Mouse (Mus musculus) heart, postnatal 14 days (tissue): ENCODE data around the gene Rfx7. TPM values are rescaled to one million over a fixed set of nuclear protein-coding genes. Genes with fewer than 3 reads are reported as not detected.
"Not testable (repeated sequence)": the region's sequence is repeated elsewhere in the genome, so short reads cannot be mapped to it uniquely, and the experiment has no call there.

Experiments used
- DNase-seq, 2 experiments: peaks; one replicate each; pipeline ENCODE4 v3.0.0; 2021 to 2022
- intact Hi-C: fragments of 180-260 bp; cut with DNase I; formaldehyde crosslinking; loops from one replicate; pipeline ENCODE4 v1.15.1; 2025
- total RNA-seq, 2 experiments: library from RNA; stranded (reverse); gene quantifications; 2 replicates each; pipeline ENCODE4 v1.2.3; 2021

Rfx7 gene
- total RNA-seq, 2 experiments from 2014 or later = 11.4 to 11.6 TPM

GRCm38 (mm10) chr9:72534985-72535384, 2.9 kb downstream of the Rfx7 start:
- DNase-seq = no peak
- intact Hi-C loops = loop anchor here (5.0 kb wide), 2 partner anchors 78 to 137 kb away; no protein-coding TSS in a partner anchor

- no peak for DNase-seq
- intact Hi-C loops = no loop called here
These were observed 3.4 kb downstream of the Rfx7 start for GRCm38 (mm10) chr9:72535394-72535793.

DNA sequence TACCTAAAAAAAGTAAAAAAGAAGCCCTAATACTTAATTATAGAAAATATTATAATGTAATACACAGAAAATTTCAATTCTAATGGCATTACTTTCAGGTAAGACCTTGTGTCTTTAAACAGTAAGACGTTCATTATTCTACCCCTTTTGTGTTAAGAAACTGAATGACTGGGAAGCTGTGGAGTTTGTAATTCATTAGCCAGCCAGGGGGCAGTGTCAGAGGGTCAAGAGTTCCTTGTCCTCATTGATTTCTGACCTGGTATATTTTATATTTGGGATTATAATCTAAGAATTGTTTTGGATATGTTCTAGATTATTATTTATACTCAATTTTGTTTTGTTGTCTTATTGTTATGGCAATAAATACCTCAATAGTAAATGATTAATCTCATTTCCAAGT, 5.0 kb downstream of the Rfx7 start:
- intact Hi-C loops = no loop called here

DNA sequence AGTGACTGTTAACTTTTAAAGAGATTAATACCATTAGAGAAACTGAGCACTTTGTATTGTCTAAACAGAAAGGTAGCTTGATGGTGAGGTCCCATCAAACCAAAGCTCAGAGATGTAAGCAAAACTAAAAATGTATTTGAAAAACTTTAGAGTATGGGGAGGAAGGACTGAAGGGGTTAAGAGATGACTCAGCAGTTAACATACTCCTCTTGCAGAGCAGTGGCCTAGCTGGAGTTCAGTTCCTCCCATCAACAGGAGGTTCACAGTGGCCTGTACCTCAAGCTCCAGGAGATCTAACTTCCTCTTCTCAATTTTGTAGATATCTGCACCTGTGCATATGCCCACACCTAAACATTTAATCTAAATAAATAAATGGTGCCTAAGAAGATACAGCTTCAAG, 11.6 kb downstream of the Rfx7 start:
- intact Hi-C loops = no loop called here
- DNase-seq = no peak

More for the DNA sequence above, 5.0 kb downstream of the Rfx7 start:
- no peak for DNase-seq

DNA sequence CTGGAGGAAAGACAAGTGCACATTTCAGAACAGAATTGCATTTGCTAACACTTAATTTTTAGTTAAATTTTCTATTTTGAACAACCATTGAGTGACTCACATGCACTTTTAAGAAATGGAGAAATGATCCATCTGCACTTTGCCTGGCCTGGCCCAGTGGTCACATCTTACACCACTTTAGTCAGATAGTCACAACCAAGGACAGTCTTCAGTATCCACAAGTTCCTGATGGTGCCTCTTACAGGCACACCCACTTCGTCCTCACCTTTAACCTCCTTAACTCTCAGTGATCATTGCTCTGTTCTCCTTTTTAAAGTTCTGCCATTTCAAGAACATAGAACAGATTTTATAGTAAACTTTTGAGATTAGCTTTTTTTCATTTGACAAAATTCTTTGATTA, 26.7 kb downstream of the Rfx7 start:
- no peak for DNase-seq

GRCm38 (mm10) chr9:72560316-72560715, 28.3 kb downstream of the Rfx7 start:
- intact Hi-C loops = no loop called here
- no peak for DNase-seq

More for the DNA sequence above, 26.7 kb downstream of the Rfx7 start:
- intact Hi-C loops = no loop called here

DNA sequence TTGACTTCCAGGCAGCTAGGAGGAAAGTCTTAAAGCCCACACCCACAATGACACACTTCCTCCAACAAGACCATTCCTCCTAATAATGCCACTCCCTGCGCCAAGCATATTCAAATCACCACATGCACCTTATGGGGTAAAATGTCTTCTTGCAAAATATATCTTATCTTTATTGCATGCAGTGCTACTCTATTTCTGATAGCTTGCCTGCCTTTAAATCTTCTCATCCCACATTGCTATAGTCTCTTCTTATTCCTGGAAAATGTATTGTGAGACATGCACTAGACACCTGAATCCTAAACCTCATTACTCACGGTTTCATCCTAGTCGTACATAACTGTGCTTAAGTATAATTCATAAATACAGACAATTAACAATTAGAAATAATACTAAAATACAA, 31.2 kb downstream of the Rfx7 start:
- no peak for DNase-seq
- intact Hi-C loops = no loop called here

DNA sequence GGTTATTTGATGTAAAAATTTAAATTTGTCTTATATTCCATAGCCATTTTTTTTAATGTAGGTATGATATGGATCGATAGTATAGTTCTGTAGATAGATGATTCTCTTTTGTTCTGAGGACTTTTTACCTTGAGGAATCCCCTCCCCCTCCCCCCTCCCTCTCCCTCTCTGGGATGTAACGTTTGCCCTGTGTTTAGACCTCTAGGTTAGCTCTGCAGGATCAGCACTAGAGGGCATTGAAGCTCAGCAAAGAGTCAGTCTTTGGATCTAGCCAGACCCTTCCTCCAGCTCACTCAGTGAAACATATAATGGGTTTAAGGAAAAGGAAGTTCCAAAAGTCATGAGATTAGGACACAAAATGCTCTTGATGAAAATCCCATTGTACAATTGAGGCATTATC, 35.1 kb downstream of the Rfx7 start:
- intact Hi-C loops = no loop called here
- DNase-seq = no peak

DNA sequence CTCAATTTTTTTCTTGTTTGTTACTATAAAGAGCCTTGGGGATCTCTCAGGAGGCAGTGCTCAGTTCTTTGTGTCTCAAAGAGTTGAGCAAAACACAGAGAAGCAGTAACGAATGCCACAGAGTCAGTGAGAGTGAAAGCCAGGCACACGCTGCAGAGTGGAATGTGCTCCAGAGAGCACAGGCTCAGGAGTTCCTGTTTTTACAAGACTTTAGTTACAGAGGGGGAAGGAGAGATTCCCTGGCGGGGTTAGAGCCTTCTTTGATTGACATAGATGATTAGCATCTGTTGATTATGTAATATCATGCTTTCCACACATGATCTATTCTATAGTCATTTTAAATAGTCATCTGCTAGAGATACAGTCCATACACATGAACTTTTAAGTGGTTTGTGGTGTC, 48.2 kb downstream of the Rfx7 start:
- intact Hi-C loops = no loop called here
- no peak for DNase-seq

DNA sequence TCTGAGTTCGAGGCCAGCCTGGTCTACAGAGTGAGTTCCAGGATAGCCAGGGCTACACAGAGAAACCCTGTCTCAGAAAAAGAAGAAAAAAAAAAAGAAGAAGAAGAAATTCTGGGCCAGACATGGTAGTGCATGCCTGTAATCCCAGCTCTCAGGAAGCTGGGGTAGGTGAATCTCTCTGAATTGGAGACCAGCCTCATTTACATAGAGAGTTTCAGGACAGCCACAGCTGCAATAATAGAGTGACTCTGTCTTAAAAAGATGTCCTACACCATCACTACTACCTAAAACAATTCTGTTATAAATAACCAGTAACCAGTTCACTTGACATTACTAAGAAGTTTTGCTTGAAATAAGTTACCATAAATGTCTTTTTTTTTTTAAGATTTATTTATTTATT, 58.8 kb downstream of the Rfx7 start:
- intact Hi-C loops = no loop called here
- DNase-seq = no peak

- DNase-seq = no peak
- intact Hi-C loops = no loop called here
These were observed 60.0 kb downstream of the Rfx7 start for GRCm38 (mm10) chr9:72592016-72592415.

GRCm38 (mm10) chr9:72594656-72595055, 62.6 kb downstream of the Rfx7 start:
- intact Hi-C loops = not testable (repeated sequence)

GRCm38 (mm10) chr9:72600142-72600541, 68.1 kb downstream of the Rfx7 start:
- no peak for DNase-seq
- intact Hi-C loops = no loop called here

More at GRCm38 (mm10) chr9:72594656-72595055, 62.6 kb downstream of the Rfx7 start:
- peak in 1 of 2 experiments; percentile 26 for DNase-seq

DNA sequence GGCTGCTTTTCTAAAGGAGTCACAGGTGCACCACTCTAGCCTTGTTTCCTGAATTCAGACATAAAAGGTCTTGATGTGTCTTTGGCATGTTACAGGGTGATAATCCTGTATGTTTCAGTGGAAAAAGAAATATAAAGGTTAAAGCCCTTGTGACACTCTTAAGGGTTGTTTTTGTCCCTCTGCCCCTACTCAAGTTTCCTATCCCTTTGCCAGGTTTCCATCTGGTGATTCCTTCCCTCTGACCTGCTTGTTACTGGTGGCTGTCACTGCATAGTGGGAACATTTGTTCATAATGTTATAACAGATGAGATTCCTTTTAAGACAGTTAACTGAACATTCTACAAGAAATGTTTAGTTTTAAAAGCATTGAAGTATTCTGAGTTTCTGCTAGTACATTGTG, 77.7 kb downstream of the Rfx7 start:
- intact Hi-C loops = no loop called here
- DNase-seq = no peak

DNA sequence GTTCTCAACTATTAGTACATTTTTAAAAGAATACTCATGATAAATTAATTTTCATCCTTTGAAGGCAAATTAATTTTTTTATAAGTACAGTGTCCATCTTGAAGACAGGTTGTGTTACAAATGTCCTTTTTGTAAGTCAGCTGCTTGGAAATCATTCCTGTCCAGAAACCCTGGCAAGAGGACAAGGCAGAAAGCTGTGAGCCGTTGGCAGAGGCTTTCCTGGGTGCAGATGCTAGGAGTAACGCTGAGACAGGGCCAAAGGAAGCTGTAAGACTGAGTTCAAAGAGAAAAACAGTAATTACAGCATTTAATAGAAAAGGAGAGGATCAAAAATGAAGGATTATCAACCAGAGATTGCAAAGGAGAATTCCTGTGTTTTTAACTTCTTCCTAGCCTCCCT, 81.8 kb downstream of the Rfx7 start:
- intact Hi-C loops = no loop called here
- peak; percentile 17 to 34 for DNase-seq

GRCm38 (mm10) chr9:72614786-72615480, 82.9 kb downstream of the Rfx7 start:
- intact Hi-C loops = no loop called here
- DNase-seq = no peak

DNA sequence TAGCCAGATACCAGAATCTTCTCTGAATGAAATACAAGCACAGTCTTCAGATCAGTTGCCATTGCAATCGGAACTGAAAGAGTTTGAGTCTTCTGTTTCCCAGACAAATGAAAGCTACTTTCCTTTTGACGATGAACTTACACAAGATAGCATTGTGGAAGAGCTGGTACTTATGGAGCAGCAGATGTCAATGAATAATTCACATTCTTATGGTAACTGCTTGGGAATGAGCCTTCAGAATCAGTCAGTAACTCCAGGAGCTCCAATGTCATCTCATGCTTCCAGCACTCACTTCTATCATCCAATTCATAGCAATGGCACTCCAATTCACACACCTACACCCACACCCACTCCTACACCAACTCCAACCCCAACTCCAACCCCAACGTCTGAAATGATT, 86.0 kb downstream of the Rfx7 start:
- intact Hi-C loops = no loop called here
- no peak for DNase-seq

DNA sequence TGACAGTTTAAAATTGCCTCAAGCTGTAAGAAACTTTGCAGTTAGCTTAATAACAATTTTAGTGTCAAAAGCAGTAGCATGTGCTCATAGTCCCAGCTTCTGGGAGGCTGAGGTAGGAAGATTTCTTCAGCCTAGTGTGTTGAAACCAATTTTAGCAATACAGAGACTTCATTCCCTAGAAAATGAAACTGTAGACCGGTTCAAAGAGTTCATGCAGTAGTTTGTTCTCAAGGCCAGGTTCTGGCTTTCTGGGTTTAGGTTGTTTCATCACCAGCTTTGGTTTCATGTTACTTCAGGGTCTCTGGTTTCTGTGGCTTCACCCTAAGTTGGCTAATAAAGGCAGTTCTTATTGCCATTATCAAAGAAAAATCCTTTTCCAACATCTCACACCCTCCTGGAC, 91.6 kb downstream of the Rfx7 start:
- intact Hi-C loops = no loop called here
- DNase-seq = no peak

DNA sequence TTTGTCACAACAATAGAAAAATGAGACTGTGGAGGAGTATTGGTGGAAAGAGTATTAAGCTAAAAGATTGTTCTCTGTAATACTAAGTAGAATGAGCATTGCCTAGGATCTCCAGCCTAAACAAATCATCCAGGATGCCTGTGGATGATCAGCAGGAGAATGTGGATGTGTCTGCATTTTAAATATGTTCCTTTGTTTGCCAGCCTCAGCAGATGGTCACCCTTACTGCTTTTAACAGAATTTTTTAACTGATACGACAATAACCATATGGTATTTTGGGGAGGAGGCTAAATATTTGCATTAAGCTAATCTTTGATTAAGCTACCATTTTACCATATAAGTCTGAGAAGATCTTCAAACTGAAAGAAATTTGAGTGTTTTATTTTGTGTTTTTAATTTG, 95.6 kb downstream of the Rfx7 start:
- intact Hi-C loops = no loop called here
- DNase-seq = no peak

DNA sequence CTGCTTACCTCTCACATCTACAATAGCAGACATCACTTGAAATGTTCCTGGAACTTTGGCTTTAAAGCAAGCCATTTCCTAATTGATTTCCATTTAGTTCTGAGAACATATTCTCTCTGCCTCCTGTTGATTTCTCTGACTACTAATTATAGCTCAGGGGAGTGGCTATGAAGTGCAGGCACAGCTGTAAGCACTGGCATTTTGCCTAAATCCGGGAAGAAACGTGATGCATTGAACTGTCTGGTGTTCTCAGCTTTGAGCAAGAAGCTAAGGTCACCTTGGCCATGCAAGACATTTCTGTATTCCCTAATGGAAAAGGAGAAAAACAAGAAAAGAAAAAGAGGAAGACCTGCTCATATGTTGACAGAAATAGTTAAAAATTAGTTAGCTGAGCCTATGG, 96.6 kb downstream of the Rfx7 start:
- intact Hi-C loops = no loop called here
- DNase-seq = peak; percentile 46 to 72

DNA sequence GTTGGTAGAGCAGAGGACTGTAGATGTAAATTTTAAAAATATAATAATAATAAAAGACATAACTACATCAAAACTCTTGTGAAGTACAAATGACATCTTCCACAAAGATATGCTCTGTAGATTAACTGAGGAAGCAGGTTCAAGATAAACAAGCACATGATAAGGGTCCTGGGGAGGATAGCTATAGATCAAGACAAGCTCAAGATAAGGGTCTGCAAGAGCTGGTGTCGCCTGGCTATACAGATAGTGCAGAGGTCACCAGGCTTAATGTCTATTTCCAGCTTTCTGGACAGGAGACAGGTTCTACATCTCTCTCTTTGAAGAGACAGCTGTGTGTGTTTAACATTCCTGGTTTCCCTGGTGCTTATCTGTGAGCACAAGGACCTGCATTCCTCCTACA, 100.2 kb downstream of the Rfx7 start:
- intact Hi-C loops = no loop called here

GRCm38 (mm10) chr9:72635134-72635533, 103.1 kb downstream of the Rfx7 start:
- peak in 1 of 2 experiments; percentile 23 for DNase-seq

More for the DNA sequence above, 100.2 kb downstream of the Rfx7 start:
- DNase-seq = no peak

DNA sequence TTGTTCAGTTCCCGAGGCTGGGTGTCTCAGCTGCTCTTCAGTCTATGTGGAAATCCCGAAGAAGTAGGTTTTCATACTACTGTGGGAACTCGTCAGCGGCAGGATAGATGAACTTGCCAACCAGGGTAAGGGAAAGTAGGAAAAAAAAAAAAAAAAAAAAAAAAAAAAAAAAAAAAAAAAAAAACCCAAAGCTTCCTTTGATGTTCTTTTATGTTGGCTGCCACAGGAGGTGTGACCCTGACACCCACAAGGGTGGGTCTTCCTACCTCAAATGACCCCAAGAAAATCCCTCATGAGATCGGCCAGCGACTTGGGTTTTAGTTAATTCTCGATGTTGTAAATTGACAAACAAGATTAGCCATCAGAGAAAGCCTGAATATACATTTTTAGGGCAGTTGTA, 104.5 kb downstream of the Rfx7 start:
- intact Hi-C loops = no loop called here
- no peak for DNase-seq

More at GRCm38 (mm10) chr9:72635134-72635533, 103.1 kb downstream of the Rfx7 start:
- intact Hi-C loops = loop anchor here (1.0 to 2.0 kb wide), 2 partner anchors 30 to 37 kb away; no protein-coding TSS in a partner anchor
